Comparison of ENCODE assay signal across 12 mouse cellular contexts in genomic region chr14:54222289-54222727, GRCm38 (mm10). TPM values are rescaled to one million over a fixed set of nuclear protein-coding genes. Genes with fewer than 3 reads are reported as not detected.
DNase-seq lines count a peak whose midpoint lies in the region; ATAC-seq and TF ChIP-seq lines count a peak whose summit lies in the region.
"Had no signal": no experiment of that assay in that cellular context is flagged by ENCODE, and none has a peak within 500 bp of the region (broad histone marks: within the 10 kb centered on the region; RNA-seq: fewer than 3 reads in every experiment).

No protein-coding gene starts in this region.

- H3K4me1 ChIP-seq in lung, postnatal 0 days (ENCODE audit: insufficient read depth, low read depth, low read length), result no peaks in the 10 kb centered on the region; the same call in none of the 2 replicates
- H3K4me1 ChIP-seq in embryonic fibroblast, embryonic 13.5 days (ENCODE audit: control insufficient read depth, insufficient read depth, low read length), result peaks cover 17% of the 10 kb centered on the region
- H3K4me1 ChIP-seq in small intestine, adult 2 months (ENCODE audit: control insufficient read depth, insufficient read depth, insufficient read length, low read length), result peaks cover 19% of the 10 kb centered on the region; the same call in 1 of the 2 replicates
- H3K4me1 ChIP-seq in kidney, embryonic 16.5 days (ENCODE audit: insufficient read depth, low read length), result peaks cover 41% of the 10 kb centered on the region

- no peaks in the 10 kb centered on the region for H3K9me3 ChIP-seq in lung, postnatal 0 days (ENCODE audit: low read length)
- H3K9me3 ChIP-seq in kidney, embryonic 16.5 days (ENCODE audit: low read length), result no peaks in the 10 kb centered on the region
- H3K9me3 ChIP-seq: limb, embryonic 15.5 days had no signal

- no peak for TF ChIP-seq CTCF in lung, postnatal 0 days (IDR thresholded peaks at IDR 0.05)
- TF ChIP-seq CTCF in embryonic fibroblast, embryonic 13.5 days (IDR thresholded peaks at IDR 0.05; ENCODE audit: borderline replicate concordance, insufficient read depth, low read length), result no peak
- TF ChIP-seq CTCF in small intestine, adult 2 months (IDR thresholded peaks at IDR 0.05; ENCODE audit: extremely low read depth, insufficient read length, insufficient replicate concordance, low read depth, low read length), result no peak

- 72% methylated on average over 8 of the region's 8 CpGs for WGBS in lung, postnatal 0 days
- WGBS in small intestine, adult 2 months, result 65% methylated on average over 8 of the region's 8 CpGs
- WGBS in kidney, embryonic 16.5 days, result 82% methylated on average over 8 of the region's 8 CpGs

- ATAC-seq in lung, postnatal 0 days, result no peak
- ATAC-seq in kidney, embryonic 16.5 days (ENCODE audit: low FRiP score, low TSS enrichment), result no peak
- no peak for ATAC-seq in erythroblast, adult 5-6 weeks (replicated peaks; ENCODE audit: low FRiP score, poor library complexity, severe bottlenecking)

- H3K9ac ChIP-seq in lung, postnatal 0 days (replicated peaks; ENCODE audit: low read depth), result no peak overlapping the region
- no peak overlapping the region for H3K9ac ChIP-seq in kidney, embryonic 16.5 days (replicated peaks; ENCODE audit: low read length)
- H3K9ac ChIP-seq: limb, embryonic 15.5 days had no signal

- no peak for TF ChIP-seq EP300 in lung, postnatal 0 days (IDR thresholded peaks at IDR 0.05)

- no peak overlapping the region for H3K27ac ChIP-seq in lung, postnatal 0 days (ENCODE audit: low read length)
- H3K27ac ChIP-seq in embryonic fibroblast, embryonic 13.5 days (ENCODE audit: insufficient read depth, low read length), result peak overlapping the region; percentile 94
- H3K27ac ChIP-seq in small intestine, adult 2 months (ENCODE audit: insufficient read depth, low read depth, low read length), result peak overlapping the region; percentile 68
- no peak overlapping the region for H3K27ac ChIP-seq in kidney, embryonic 16.5 days (ENCODE audit: low read length)
- H3K27ac ChIP-seq: limb, embryonic 15.5 days had no signal

- DNase-seq in lung, postnatal 0 days (ENCODE audit: low spot score), result peak; percentile 10
- no peak for DNase-seq in lung, postnatal 10 days
- peak; percentile 79 for DNase-seq in NIH3T3 (ENCODE audit: low read depth)
- DNase-seq in spleen, postnatal 10 days (ENCODE audit: low spot score in 2 of 2), result no peak
- DNase-seq: cerebellum, adult 8-10 months; gastrocnemius, postnatal 25 days; kidney, postnatal 36 days had no signal

- H3K36me3 ChIP-seq in lung, postnatal 0 days (ENCODE audit: insufficient read depth, low read length), result no peaks in the 10 kb centered on the region
- no peaks in the 10 kb centered on the region for H3K36me3 ChIP-seq in small intestine, adult 2 months (ENCODE audit: control insufficient read depth, insufficient read depth, low read length)
- no peaks in the 10 kb centered on the region for H3K36me3 ChIP-seq in kidney, embryonic 16.5 days (ENCODE audit: insufficient read depth, low read length)
- H3K36me3 ChIP-seq: limb, embryonic 15.5 days had no signal

- no peak for TF ChIP-seq POLR2A in embryonic fibroblast, embryonic 13.5 days (IDR thresholded peaks at IDR 0.05; ENCODE audit: low read depth, low read length)
- TF ChIP-seq POLR2A in small intestine, adult 2 months (IDR thresholded peaks at IDR 0.05; ENCODE audit: low read depth, low read length), result no peak

- H3K4me2 ChIP-seq in lung, postnatal 0 days (replicated peaks; ENCODE audit: low read depth, low read length), result no peak overlapping the region
- H3K4me2 ChIP-seq in kidney, embryonic 16.5 days (replicated peaks; ENCODE audit: low read depth, low read length), result no peak overlapping the region
- H3K4me2 ChIP-seq: limb, embryonic 15.5 days had no signal

- no peak overlapping the region for H3K4me3 ChIP-seq in lung, postnatal 0 days (ENCODE audit: low read depth, low read length)
- H3K4me3 ChIP-seq in embryonic fibroblast, embryonic 13.5 days (ENCODE audit: insufficient read depth, low read length), result no peak overlapping the region
- H3K4me3 ChIP-seq in small intestine, adult 2 months (ENCODE audit: low read depth, low read length), result no peak overlapping the region
- H3K4me3 ChIP-seq in kidney, embryonic 16.5 days (ENCODE audit: low read length), result no peak overlapping the region
- H3K4me3 ChIP-seq: limb, embryonic 15.5 days had no signal

- no peaks in the 10 kb centered on the region for H3K27me3 ChIP-seq in lung, postnatal 0 days (replicated peaks; ENCODE audit: insufficient read depth, low read length)
- no peaks in the 10 kb centered on the region for H3K27me3 ChIP-seq in small intestine, adult 2 months (ENCODE audit: control insufficient read depth, insufficient read depth, low read length)
- no peaks in the 10 kb centered on the region for H3K27me3 ChIP-seq in kidney, embryonic 16.5 days (ENCODE audit: insufficient read depth, low read length)
- H3K27me3 ChIP-seq: limb, embryonic 15.5 days had no signal

RNA-seq across cellular contexts. Expression of gene Dad1, which starts 31.6 kb away (rescaled TPM):
- 420 and 466 TPM in 2 replicates for polyA plus RNA-seq in lung, postnatal 0 days (2015; fragmentation: Nextera tagmentation; extraction: Ambion mirVana)
- 162 and 179 TPM in 2 replicates for polyA plus RNA-seq in embryonic fibroblast, embryonic 13.5 days (2011; ENCODE audit: insufficient read length, low read depth, missing spikeins)
- 561 and 627 TPM in 2 replicates for polyA plus RNA-seq in small intestine, adult 2 months (2012; rRNA removed)
- 422 and 474 TPM in 2 replicates for polyA plus RNA-seq in kidney, embryonic 16.5 days (2015; fragmentation: Nextera tagmentation; extraction: Ambion mirVana)
- 58.9 and 78.6 TPM in 2 replicates for total RNA-seq in erythroblast, adult 5-6 weeks (2015; ENCODE audit: low replicate concordance)
- total RNA-seq in erythroblast, adult 5-6 weeks (2017; ENCODE audit: low replicate concordance), result 20.1 and 26.9 TPM in 2 replicates

RNA-seq across cellular contexts. Expression of gene Abhd4, which starts 31.7 kb away (rescaled TPM):
- polyA plus RNA-seq in lung, postnatal 0 days (2015; fragmentation: Nextera tagmentation; extraction: Ambion mirVana), result 77.8 and 81.2 TPM in 2 replicates
- 74.6 and 86.4 TPM in 2 replicates for polyA plus RNA-seq in embryonic fibroblast, embryonic 13.5 days (2011; ENCODE audit: insufficient read length, low read depth, missing spikeins)
- polyA plus RNA-seq in small intestine, adult 2 months (2012; rRNA removed), result 35.2 and 53.6 TPM in 2 replicates
- polyA plus RNA-seq in kidney, embryonic 16.5 days (2015; fragmentation: Nextera tagmentation; extraction: Ambion mirVana), result 80.3 and 86.2 TPM in 2 replicates
- 73.8 and 97.2 TPM in 2 replicates for total RNA-seq in erythroblast, adult 5-6 weeks (2015; ENCODE audit: low replicate concordance)
- total RNA-seq in erythroblast, adult 5-6 weeks (2017; ENCODE audit: low replicate concordance), result 63.7 and 104 TPM in 2 replicates

Comparison
In these comparisons a context has a peak if more than half of its experiments do, and no peak if none do; other contexts are left out.
1. DNase-seq: peak in lung, postnatal 0 days (single experiment) and NIH3T3 (single experiment); none in lung, postnatal 10 days (single experiment) and spleen, postnatal 10 days (0 of 2).
2. H3K27ac ChIP-seq: peak in embryonic fibroblast, embryonic 13.5 days (single experiment) and small intestine, adult 2 months (single experiment); none in lung, postnatal 0 days (single experiment) and kidney, embryonic 16.5 days (single experiment).